In genomic region chr9:32478087-32478486, GRCm38 (mm10) we compare ENCODE assay signal across 11 mouse cellular contexts.
DNase-seq lines count a peak whose midpoint lies in the region; ATAC-seq and TF ChIP-seq lines count a peak whose summit lies in the region.
"Had no signal": no experiment of that assay in that cellular context is flagged by ENCODE, and none has a peak within 500 bp of the region (broad histone marks: within the 10 kb centered on the region; RNA-seq: fewer than 3 reads in every experiment).

No protein-coding gene starts in this region.

- no peak overlapping the region for H3K4me2 ChIP-seq in hindbrain, postnatal 0 days (ENCODE audit: low read depth, low read length)
- H3K4me2 ChIP-seq in hindbrain, embryonic 12.5 days (replicated peaks): no peak overlapping the region
- H3K4me2 ChIP-seq in midbrain, postnatal 0 days (ENCODE audit: low read depth, low read length, poor library complexity, severe bottlenecking): no peak overlapping the region
- H3K4me2 ChIP-seq: liver, embryonic 12.5 days; midbrain, embryonic 12.5 days had no signal

- peak; percentile 43 for DNase-seq in hindbrain, postnatal 0 days (ENCODE audit: low spot score)
- DNase-seq in ovary, adult 18-20 months (ENCODE audit: low spot score): peak; percentile 58
- no peak for DNase-seq in ovary, postnatal 10 days (ENCODE audit: low spot score)
- peak; percentile 47 for DNase-seq in midbrain, postnatal 0 days (ENCODE audit: low spot score)
- DNase-seq in left cerebral cortex, adult 18-20 months (ENCODE audit: low spot score in 2 of 2): no peak
- DNase-seq: gastrocnemius, postnatal 10 days had no signal

- no peak overlapping the region for H3K4me3 ChIP-seq in hindbrain, postnatal 0 days (ENCODE audit: low read length)
- no peak overlapping the region for H3K4me3 ChIP-seq in hindbrain, embryonic 12.5 days
- H3K4me3 ChIP-seq in midbrain, postnatal 0 days (ENCODE audit: low read depth, low read length): no peak overlapping the region
- H3K4me3 ChIP-seq: liver, embryonic 12.5 days; midbrain, embryonic 12.5 days had no signal

- no peaks in the 10 kb centered on the region for H3K27me3 ChIP-seq in hindbrain, postnatal 0 days (ENCODE audit: insufficient read depth, low read length)
- no peaks in the 10 kb centered on the region for H3K27me3 ChIP-seq in hindbrain, embryonic 12.5 days
- H3K27me3 ChIP-seq in midbrain, postnatal 0 days (ENCODE audit: insufficient read depth, low read length): no peaks in the 10 kb centered on the region
- H3K27me3 ChIP-seq: midbrain, embryonic 12.5 days had no signal

- H3K4me1 ChIP-seq in hindbrain, postnatal 0 days (ENCODE audit: insufficient read depth, low read length): 0 out of 2 replicates have a peak, but pooled peaks cover 5% of the 10 kb centered on the region
- peaks cover 10% of the 10 kb centered on the region for H3K4me1 ChIP-seq in hindbrain, embryonic 12.5 days
- 0 out of 2 replicates have a peak, but pooled peaks cover 3% of the 10 kb centered on the region for H3K4me1 ChIP-seq in midbrain, postnatal 0 days (ENCODE audit: insufficient read depth, low read length)
- H3K4me1 ChIP-seq: midbrain, embryonic 12.5 days had no signal

- no peak overlapping the region for H3K27ac ChIP-seq in hindbrain, postnatal 0 days
- no peak overlapping the region for H3K27ac ChIP-seq in hindbrain, embryonic 12.5 days
- H3K27ac ChIP-seq in midbrain, postnatal 0 days (ENCODE audit: low read depth, low read length): no peak overlapping the region
- H3K27ac ChIP-seq: liver, embryonic 12.5 days; midbrain, embryonic 12.5 days; stomach, postnatal 0 days had no signal

- H3K36me3 ChIP-seq in hindbrain, postnatal 0 days (ENCODE audit: insufficient read depth, low read length): no peaks in the 10 kb centered on the region
- H3K36me3 ChIP-seq in hindbrain, embryonic 12.5 days: no peaks in the 10 kb centered on the region
- no peaks in the 10 kb centered on the region for H3K36me3 ChIP-seq in midbrain, postnatal 0 days (ENCODE audit: insufficient read depth, low read length)
- H3K36me3 ChIP-seq: liver, embryonic 12.5 days; midbrain, embryonic 12.5 days had no signal

- 42% methylated on average over 2 of the region's 2 CpGs for WGBS in hindbrain, postnatal 0 days
- WGBS in hindbrain, embryonic 12.5 days: 29% methylated on average over 2 of the region's 2 CpGs
- WGBS in midbrain, postnatal 0 days: 29% methylated on average over 2 of the region's 2 CpGs

- no peak overlapping the region for H3K9ac ChIP-seq in hindbrain, postnatal 0 days (replicated peaks; ENCODE audit: low read length)
- H3K9ac ChIP-seq in hindbrain, embryonic 12.5 days: no peak overlapping the region
- H3K9ac ChIP-seq in midbrain, postnatal 0 days (replicated peaks; ENCODE audit: low read length, poor library complexity, severe bottlenecking): no peak overlapping the region
- H3K9ac ChIP-seq: liver, embryonic 12.5 days; midbrain, embryonic 12.5 days had no signal

- no peaks in the 10 kb centered on the region for H3K9me3 ChIP-seq in hindbrain, postnatal 0 days (ENCODE audit: low read length)
- no peaks in the 10 kb centered on the region for H3K9me3 ChIP-seq in hindbrain, embryonic 12.5 days (replicated peaks)
- H3K9me3 ChIP-seq in midbrain, postnatal 0 days (ENCODE audit: low read length): no peaks in the 10 kb centered on the region
- H3K9me3 ChIP-seq: liver, embryonic 12.5 days; midbrain, embryonic 12.5 days had no signal

- no peak for TF ChIP-seq CTCF in hindbrain, postnatal 0 days (IDR thresholded peaks at IDR 0.05; ENCODE audit: low read depth)
- no peak for TF ChIP-seq CTCF in midbrain, postnatal 0 days (IDR thresholded peaks at IDR 0.05)

- ATAC-seq in hindbrain, postnatal 0 days: no peak
- no peak for ATAC-seq in hindbrain, embryonic 12.5 days (ENCODE audit: low FRiP score)
- 0 out of 2 replicates have a peak, but pooled peaks have one; percentile 30 for ATAC-seq in common myeloid progenitor, adult 5-6 weeks (replicated peaks; ENCODE audit: low read depth, poor library complexity, severe bottlenecking)
- no peak for ATAC-seq in midbrain, postnatal 0 days (ENCODE audit: low FRiP score)
- ATAC-seq: liver, embryonic 12.5 days had no signal

Comparison
In these comparisons a context has a peak if more than half of its experiments do, and no peak if none do; other contexts are left out.
1. DNase-seq: peak in hindbrain, postnatal 0 days (single experiment), ovary, adult 18-20 months (single experiment) and midbrain, postnatal 0 days (single experiment); none in ovary, postnatal 10 days (single experiment) and left cerebral cortex, adult 18-20 months (0 of 2).